8 mouse cellular contexts compared by ENCODE assay signal in the genomic region with DNA sequence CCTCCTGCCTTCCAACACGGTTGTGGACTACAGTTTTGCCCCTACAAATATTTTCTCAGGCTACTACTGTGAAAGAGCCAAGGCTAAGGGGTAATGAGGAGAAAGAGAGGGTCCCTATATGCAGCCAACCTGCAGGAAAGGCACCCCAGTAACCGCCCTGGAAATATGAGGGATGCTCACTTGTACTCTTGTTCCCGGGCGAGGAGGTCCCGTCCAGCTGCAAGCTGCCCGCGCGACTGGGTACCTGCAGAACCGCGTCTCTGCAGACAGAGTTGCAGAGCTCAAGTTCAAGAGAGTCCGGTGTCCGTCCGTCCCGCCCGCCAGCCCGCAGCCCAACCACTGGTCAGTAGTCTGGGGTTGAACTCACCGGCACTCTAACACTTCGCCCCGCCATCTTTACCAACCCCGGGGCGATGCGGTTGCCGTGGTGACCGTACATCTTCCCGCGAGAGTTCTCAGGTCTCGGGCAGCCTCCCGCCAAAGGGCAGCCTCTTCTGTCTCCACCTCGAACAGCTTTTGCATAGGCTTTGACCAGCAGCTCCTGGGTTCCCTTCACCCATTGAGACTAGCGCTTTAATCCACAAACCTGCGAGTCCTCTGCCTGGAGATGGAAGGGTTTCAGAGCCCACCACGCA. TPM values are rescaled to one million over a fixed set of nuclear protein-coding genes. Genes with fewer than 3 reads are reported as not detected.
DNase-seq lines count a peak whose midpoint lies in the region; ATAC-seq and TF ChIP-seq lines count a peak whose summit lies in the region.

No protein-coding gene starts in this region.

- WGBS in forebrain, embryonic 14.5 days: under 1% methylated on average over 32 of the region's 32 CpGs
- under 1% methylated on average over 32 of the region's 32 CpGs for WGBS in lung, adult 2 months

- TF ChIP-seq CTCF in ES-Bruce4 (IDR thresholded peaks at IDR 0.05; ENCODE audit: low read depth, low read length): no peak
- TF ChIP-seq CTCF in lung, adult 2 months (IDR thresholded peaks at IDR 0.05; ENCODE audit: insufficient read depth, low read length): no peak

- TF ChIP-seq POLR2A in ES-Bruce4 (IDR thresholded peaks at IDR 0.05; ENCODE audit: insufficient read depth, low read length): peak; percentile 61
- TF ChIP-seq POLR2A in lung, adult 2 months (IDR thresholded peaks at IDR 0.05; ENCODE audit: borderline replicate concordance, extremely low read depth, low read depth, low read length): peak; percentile 52; the same call in 1 of the 2 replicates

- no peaks in the 10 kb centered on the region for H3K27me3 ChIP-seq in ES-Bruce4 (ENCODE audit: control insufficient read depth, insufficient read depth, low read length, poor library complexity, severe bottlenecking)
- H3K27me3 ChIP-seq in forebrain, embryonic 14.5 days (replicated peaks; ENCODE audit: control insufficient read depth, insufficient read depth, low read length): no peaks in the 10 kb centered on the region

- peak; percentile 99 for ATAC-seq in cerebellum, adult (ENCODE audit: insufficient number of reproducible peaks, low FRiP score, low TSS enrichment)
- peak; percentile 98 for ATAC-seq in forebrain, embryonic 14.5 days
- peak; percentile 90 for ATAC-seq in neutrophil, adult 5-6 weeks (ENCODE audit: extremely low read depth, insufficient number of reproducible peaks, low FRiP score, poor library complexity, severe bottlenecking)

- H3K9me3 ChIP-seq in ES-Bruce4 (replicated peaks; ENCODE audit: control insufficient read depth, insufficient read depth, low read length, poor library complexity, severe bottlenecking): no peaks in the 10 kb centered on the region
- H3K9me3 ChIP-seq in forebrain, embryonic 14.5 days (replicated peaks; ENCODE audit: control insufficient read depth, low read length): no peaks in the 10 kb centered on the region

- peak; percentile 93 for DNase-seq in forebrain, embryonic 14.5 days (ENCODE audit: low spot score)
- peak; percentile 81 for DNase-seq in heart, postnatal 25 days (ENCODE audit: low spot score)
- DNase-seq in layer of hippocampus, adult 18-20 months (ENCODE audit: low spot score in 2 of 2): peak; percentile 57 to 82
- peak; percentile 84 for DNase-seq in lung, adult 2 months
- DNase-seq in thymus, adult 18-20 months: peak; percentile 81 to 86

- peak overlapping the region; percentile 88 for H3K27ac ChIP-seq in ES-Bruce4 (ENCODE audit: insufficient read depth, low read length)
- H3K27ac ChIP-seq in forebrain, embryonic 14.5 days (ENCODE audit: low read depth, low read length): peak overlapping the region; percentile 79

- H3K9ac ChIP-seq in ES-Bruce4 (ENCODE audit: low read depth, poor library complexity, severe bottlenecking): peak overlapping the region; percentile 71
- peak overlapping the region; percentile 74 for H3K9ac ChIP-seq in forebrain, embryonic 14.5 days (ENCODE audit: low read length)

- no peaks in the 10 kb centered on the region for H3K4me1 ChIP-seq in ES-Bruce4 (ENCODE audit: control insufficient read depth, insufficient read depth, low read length)
- H3K4me1 ChIP-seq in forebrain, embryonic 14.5 days (ENCODE audit: control insufficient read depth, insufficient read depth, low read length): 0 out of 2 replicates have a peak, but pooled peaks cover 3% of the 10 kb centered on the region
- peaks cover 3% of the 10 kb centered on the region; the same call in 1 of the 2 replicates for H3K4me1 ChIP-seq in lung, adult 2 months (ENCODE audit: control insufficient read depth, insufficient read depth, low read length)

- TF ChIP-seq EP300 in ES-Bruce4 (IDR thresholded peaks at IDR 0.05; ENCODE audit: insufficient read depth, low read depth, low read length): no peak

- intact Hi-C loops in heart, postnatal 25 days (cut with DNase I): no loop called here

- H3K4me2 ChIP-seq in forebrain, embryonic 14.5 days (ENCODE audit: low read length): peak overlapping the region; percentile 63

- peaks cover 5% of the 10 kb centered on the region; the same call in 1 of the 2 replicates for H3K36me3 ChIP-seq in ES-Bruce4 (ENCODE audit: control insufficient read depth, insufficient read depth, low read length, poor library complexity, severe bottlenecking)
- peaks cover 8% of the 10 kb centered on the region for H3K36me3 ChIP-seq in forebrain, embryonic 14.5 days (ENCODE audit: control insufficient read depth, insufficient read depth, low read length)

- peak overlapping the region; percentile 85 for H3K4me3 ChIP-seq in ES-Bruce4 (ENCODE audit: low read depth, low read length)
- H3K4me3 ChIP-seq in forebrain, embryonic 14.5 days (ENCODE audit: low read depth, low read length): peak overlapping the region; percentile 70
- peak overlapping the region; percentile 80 for H3K4me3 ChIP-seq in lung, adult 2 months (replicated peaks; ENCODE audit: extremely low read depth, low read depth, low read length)

RNA-seq across cellular contexts. Expression of a gene that starts 0.3 kb away (rescaled TPM):
- 39.7 and 43.3 TPM in 2 replicates for polyA plus RNA-seq in ES-Bruce4 (2011; ENCODE audit: insufficient read depth, insufficient read length, low read depth, missing spikeins)
- 35.3 and 40.3 TPM in 2 replicates for polyA plus RNA-seq in forebrain, embryonic 14.5 days (2014; fragmentation: Nextera tagmentation; extraction: Ambion mirVana)
- 1 to 10 TPM; 1.6 to 2.6 TPM for total RNA-seq in heart, postnatal 25 days (2021)
- total RNA-seq in layer of hippocampus, adult 18-20 months (2021): 1 to 10 TPM; 6.3 to 8.1 TPM
- 1.3 and 3.8 TPM in 2 replicates for polyA plus RNA-seq in lung, adult 2 months (2012; rRNA removed)
- 39.2 and 39.7 TPM in 2 replicates for total RNA-seq in neutrophil, adult 5-6 weeks (2017)

RNA-seq across cellular contexts. Expression of a gene that starts 40.4 kb away (rescaled TPM):
- polyA plus RNA-seq in ES-Bruce4 (2011; ENCODE audit: insufficient read depth, insufficient read length, low read depth, missing spikeins): 54.0 and 54.6 TPM in 2 replicates
- 17.9 and 21.8 TPM in 2 replicates for polyA plus RNA-seq in forebrain, embryonic 14.5 days (2014; fragmentation: Nextera tagmentation; extraction: Ambion mirVana)
- total RNA-seq in heart, postnatal 25 days (2021): 10 to 100 TPM in 1 of 2 experiments, 1 to 10 TPM in 1; 8.7 to 10.3 TPM
- total RNA-seq in layer of hippocampus, adult 18-20 months (2021): 10 to 100 TPM; 21.9 to 23.6 TPM
- polyA plus RNA-seq in lung, adult 2 months (2012; rRNA removed): 4.1 and 6.1 TPM in 2 replicates
- 42.8 and 46.0 TPM in 2 replicates for total RNA-seq in neutrophil, adult 5-6 weeks (2017)

RNA-seq across cellular contexts. Expression of a gene that starts 53.9 kb away (rescaled TPM):
- polyA plus RNA-seq in ES-Bruce4 (2011; ENCODE audit: insufficient read depth, insufficient read length, low read depth, missing spikeins): 12.6 and 15.6 TPM in 2 replicates
- 15.1 and 15.5 TPM in 2 replicates for polyA plus RNA-seq in forebrain, embryonic 14.5 days (2014; fragmentation: Nextera tagmentation; extraction: Ambion mirVana)
- total RNA-seq in heart, postnatal 25 days (2021): under 1 TPM; 0.11 to 0.13 TPM
- total RNA-seq in layer of hippocampus, adult 18-20 months (2021): 1 to 10 TPM; 1.8 to 2.2 TPM
- polyA plus RNA-seq in lung, adult 2 months (2012; rRNA removed): 0.85 and 1.3 TPM in 2 replicates
- 3.6 and 3.8 TPM in 2 replicates for total RNA-seq in neutrophil, adult 5-6 weeks (2017)

Comparison
In these comparisons a context has a peak if more than half of its experiments do, and no peak if none do; other contexts are left out.
1. Peak in every context shown above with its lines: DNase-seq, ATAC-seq, H3K4me3 ChIP-seq and H3K27ac ChIP-seq.